Mouse (Mus musculus) adrenal gland, adult 2 months (tissue): ENCODE measurements around the gene Hist1h4f. TPM values are rescaled to one million over a fixed set of nuclear protein-coding genes. Genes with fewer than 3 reads are reported as not detected.
"Not testable (repeated sequence)": the region's sequence is repeated elsewhere in the genome, so short reads cannot be mapped to it uniquely, and the experiment has no call there.

Source experiments
- DNase-seq: peaks from one replicate; pipeline ENCODE4 v3.0.0; 2021
- long read RNA-seq: library from polyadenylated mRNA; stranded (forward); transcript quantifications from one replicate; pipeline ENCODE4 v2.0.0, GENCODE M21; 2021
- polyA plus RNA-seq: library from polyadenylated mRNA; depleted of rRNA; stranded (reverse); fragments of >200 nt; gene quantifications from 2 replicates; pipeline ENCODE4 v1.2.3, GENCODE M21; 2012; rRNA removed
- total RNA-seq, 2 experiments: library from RNA; stranded (reverse); gene quantifications; 2 replicates each; pipeline ENCODE4 v1.2.3; 2021

Hist1h4f gene
- total RNA-seq: 10 to 100 TPM; 37.2 to 51.6 TPM
- polyA plus RNA-seq: 0.40 and 2.2 TPM in 2 replicates
- long read RNA-seq, partial matches to known transcripts: 0 of 1 reads
- long read RNA-seq, other reads (novel, unspliced or antisense): 0 of 1 reads

GRCm38 (mm10) chr13:23551146-23551834 lies at the start of gene Hist1h4f:
Gene Hist1h4f, minus strand, starts transcription at chr13:23551648.
- peak; percentile 89 for DNase-seq

- peak; percentile 77 for DNase-seq
Observed at GRCm38 (mm10) chr13:23597957-23598356, 46.5 kb upstream of the Hist1h4f start.

- no peak for DNase-seq
Observed at GRCm38 (mm10) chr13:23595622-23596372, 44.3 kb upstream of the Hist1h4f start.

- DNase-seq: no peak
Observed at GRCm38 (mm10) chr13:23595185-23595584, 43.7 kb upstream of the Hist1h4f start.

- DNase-seq: no peak
Observed at GRCm38 (mm10) chr13:23593051-23593770, 41.8 kb upstream of the Hist1h4f start.

GRCm38 (mm10) chr13:23592614-23593013 lies 41.2 kb upstream of the Hist1h4f start:
- no peak for DNase-seq

GRCm38 (mm10) chr13:23591886-23592285 lies 40.4 kb upstream of the Hist1h4f start:
- DNase-seq: not testable (repeated sequence)

GRCm38 (mm10) chr13:23591206-23591605 lies 39.8 kb upstream of the Hist1h4f start:
- DNase-seq: no peak

GRCm38 (mm10) chr13:23586940-23587225 lies 35.4 kb upstream of the Hist1h4f start:
- no peak for DNase-seq

GRCm38 (mm10) chr13:23586099-23586939 lies 34.9 kb upstream of the Hist1h4f start:
- no peak for DNase-seq

GRCm38 (mm10) chr13:23585442-23586098 lies 34.1 kb upstream of the Hist1h4f start:
- peak; percentile 84 for DNase-seq

- DNase-seq: peak; percentile 79
Observed at GRCm38 (mm10) chr13:23585029-23585441, 33.6 kb upstream of the Hist1h4f start.

GRCm38 (mm10) chr13:23584331-23584730 lies 32.9 kb upstream of the Hist1h4f start:
- DNase-seq: no peak

GRCm38 (mm10) chr13:23583387-23584068 lies 32.1 kb upstream of the Hist1h4f start:
- DNase-seq: no peak

- DNase-seq: no peak
Observed at GRCm38 (mm10) chr13:23582219-23583056, 31.0 kb upstream of the Hist1h4f start.

GRCm38 (mm10) chr13:23581408-23582218 lies 30.2 kb upstream of the Hist1h4f start, which contains the start of gene Hist1h4d:
Gene Hist1h4d, plus strand, starts transcription at chr13:23581598.
- peak; percentile 97 for DNase-seq

GRCm38 (mm10) chr13:23577835-23578234 lies 26.4 kb upstream of the Hist1h4f start:
- DNase-seq: no peak

GRCm38 (mm10) chr13:23576906-23577639 lies 25.6 kb upstream of the Hist1h4f start:
- no peak for DNase-seq
